Mouse (Mus musculus): ENCODE measurements around the gene Gm28305. TPM values are rescaled to one million over a fixed set of nuclear protein-coding genes. Genes with fewer than 3 reads are reported as not detected.
A peak's percentile ranks its signal among the peaks of the same experiment; 100 is the strongest.

The Gm28305 gene
- polyA plus RNA-seq, 1 experiment from 2014 or later, result not detected

DNA sequence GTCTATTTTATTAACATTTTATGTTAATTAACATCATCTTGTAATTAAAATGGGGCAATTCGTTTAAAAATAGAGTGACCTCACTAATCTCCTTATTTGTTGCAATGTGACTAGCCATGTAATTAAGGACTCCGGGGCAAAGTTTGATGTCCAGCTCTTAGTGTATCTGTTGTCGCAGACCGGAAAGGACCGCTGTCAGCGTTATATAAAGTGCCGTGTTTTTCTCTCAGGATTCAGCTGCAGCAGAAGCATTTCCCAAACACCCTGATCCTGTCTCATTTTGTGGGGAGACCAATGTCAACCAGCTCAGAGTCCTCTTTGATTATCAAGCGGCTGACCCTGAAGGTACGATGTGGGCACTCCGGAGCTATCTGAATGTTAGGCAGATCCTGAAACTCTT lies 19.4 kb upstream of the Gm28305 start:
- H3K9ac ChIP-seq (replicated peaks), result no peak overlapping the region
- no peaks in the 10 kb centered on the region for H3K4me1 ChIP-seq (ENCODE audit: insufficient read depth)
- DNase-seq, result no peak
- no peaks in the 10 kb centered on the region for H3K9me3 ChIP-seq (ENCODE audit: low read length)
- H3K4me3 ChIP-seq (ENCODE audit: low read depth, low read length), result no peak overlapping the region
- no peak for ATAC-seq
- 89% methylated on average over 10 of the region's 10 CpGs for WGBS (ENCODE audit: insufficient replicate concordance)
- TF ChIP-seq EP300 (IDR thresholded peaks at IDR 0.05; ENCODE audit: low read depth) (no peak), CTCF (IDR thresholded peaks at IDR 0.05; ENCODE audit: low read depth) (no peak)
- H3K36me3 ChIP-seq (replicated peaks; ENCODE audit: insufficient read depth, low read length), result peaks cover 12% of the 10 kb centered on the region
- no peaks in the 10 kb centered on the region for H3K27me3 ChIP-seq (ENCODE audit: insufficient read depth, low read length)
- H3K27ac ChIP-seq (ENCODE audit: low read depth), result no peak overlapping the region
- no peak overlapping the region for H3K4me2 ChIP-seq (ENCODE audit: low read depth, low read length)

DNA sequence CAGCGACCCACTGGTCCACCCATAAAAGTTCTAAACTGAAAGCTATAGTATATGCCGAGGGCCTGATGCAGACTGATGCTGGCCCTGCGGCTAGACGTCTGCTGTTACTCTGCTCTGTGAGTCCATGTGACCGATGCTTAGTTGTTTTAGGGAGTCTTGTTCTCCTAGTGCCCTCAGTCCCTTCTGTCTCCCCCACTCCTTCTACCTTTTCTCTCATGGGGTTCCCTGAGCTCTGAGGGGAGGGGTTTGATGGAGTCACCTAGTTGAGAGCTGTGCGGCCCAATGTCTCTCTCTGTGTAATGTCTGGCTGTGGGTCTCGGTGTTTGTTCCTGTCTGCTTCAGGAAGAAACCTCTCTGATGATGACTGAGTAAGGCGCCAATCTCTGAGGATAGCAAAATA lies 13.3 kb upstream of the Gm28305 start:
- H3K4me1 ChIP-seq (ENCODE audit: insufficient read depth), result no peaks in the 10 kb centered on the region
- no peaks in the 10 kb centered on the region for H3K27me3 ChIP-seq (ENCODE audit: insufficient read depth, low read length)
- DNase-seq (no peak), ATAC-seq (no peak)
- H3K4me3 ChIP-seq (ENCODE audit: low read depth, low read length), result no peak overlapping the region
- TF ChIP-seq EP300 (IDR thresholded peaks at IDR 0.05; ENCODE audit: low read depth) (no peak), CTCF (IDR thresholded peaks at IDR 0.05; ENCODE audit: low read depth) (no peak)
- H3K9ac ChIP-seq (replicated peaks), result no peak overlapping the region
- 89% methylated on average over 8 of the region's 8 CpGs for WGBS (ENCODE audit: insufficient replicate concordance)
- H3K9me3 ChIP-seq (ENCODE audit: low read length), result no peaks in the 10 kb centered on the region
- no peak overlapping the region for H3K4me2 ChIP-seq (ENCODE audit: low read depth, low read length)
- no peak overlapping the region for H3K27ac ChIP-seq (ENCODE audit: low read depth)
- H3K36me3 ChIP-seq (replicated peaks; ENCODE audit: insufficient read depth, low read length), result peaks cover 11% of the 10 kb centered on the region

DNA sequence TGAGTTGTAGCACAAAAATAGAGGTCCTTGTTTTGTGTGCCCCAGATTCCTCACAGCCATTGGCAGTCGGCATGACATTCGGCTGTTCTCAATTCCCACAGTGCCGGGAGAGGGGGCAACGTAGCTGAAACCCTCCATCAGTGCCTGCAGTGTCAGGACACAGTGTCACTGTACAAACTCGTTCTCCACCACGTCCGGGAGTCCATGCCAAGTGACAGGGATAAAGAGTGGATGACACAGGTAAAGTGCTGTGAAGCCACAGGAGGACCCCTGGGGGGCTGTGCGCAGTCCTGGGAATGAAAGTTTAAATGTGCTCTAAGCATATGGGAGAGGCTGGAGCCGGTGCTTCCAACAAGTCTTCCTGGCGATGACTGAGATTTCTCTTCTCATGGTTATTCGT lies 10.6 kb upstream of the Gm28305 start:
- Histone ChIP-seq H3K27ac (ENCODE audit: low read depth) (no peak overlapping the region), H3K27me3 (ENCODE audit: insufficient read depth, low read length) (no peaks in the 10 kb centered on the region), H3K4me1 (ENCODE audit: insufficient read depth) (peaks cover 3% of the 10 kb centered on the region; the same call in 1 of the 2 replicates), H3K36me3 (replicated peaks; ENCODE audit: insufficient read depth, low read length) (peaks cover 7% of the 10 kb centered on the region; the same call in 1 of the 2 replicates), H3K9ac (replicated peaks) (no peak overlapping the region), H3K9me3 (ENCODE audit: low read length) (no peaks in the 10 kb centered on the region), H3K4me3 (ENCODE audit: low read depth, low read length) (no peak overlapping the region), H3K4me2 (ENCODE audit: low read depth, low read length) (no peak overlapping the region)
- ATAC-seq (no peak), DNase-seq (no peak)
- TF ChIP-seq EP300 (IDR thresholded peaks at IDR 0.05; ENCODE audit: low read depth) (no peak), CTCF (IDR thresholded peaks at IDR 0.05; ENCODE audit: low read depth) (no peak)
- WGBS (ENCODE audit: insufficient replicate concordance), result 84% methylated on average over 11 of the region's 11 CpGs

DNA sequence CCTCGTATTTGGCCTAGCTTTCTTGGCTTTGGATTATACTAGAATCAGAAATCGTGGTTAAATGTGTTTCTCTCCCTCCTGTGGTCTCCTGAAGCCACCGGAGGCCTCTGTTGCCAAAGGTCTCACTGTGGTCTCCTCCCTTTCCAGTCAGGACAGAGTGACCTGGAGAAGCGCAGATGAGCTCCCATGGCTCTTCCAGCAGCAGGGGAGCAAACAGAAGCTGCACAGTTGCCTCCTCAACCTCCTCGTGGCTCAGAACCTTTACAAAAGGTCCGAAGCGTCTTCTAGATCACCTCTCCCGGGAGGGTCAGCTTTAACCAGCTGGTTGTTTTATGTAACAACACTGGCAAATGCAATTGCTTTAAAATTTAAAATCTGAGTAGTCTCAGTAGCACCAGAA lies 6.2 kb upstream of the Gm28305 start:
- Histone ChIP-seq H3K4me3 (ENCODE audit: low read depth, low read length) (no peak overlapping the region), H3K9ac (replicated peaks) (0 out of 2 replicates have a peak overlapping the region, but pooled peaks have one; percentile 16), H3K4me1 (ENCODE audit: insufficient read depth) (peaks cover 3% of the 10 kb centered on the region; the same call in 1 of the 2 replicates), H3K27me3 (ENCODE audit: insufficient read depth, low read length) (no peaks in the 10 kb centered on the region), H3K27ac (ENCODE audit: low read depth) (peak overlapping the region; percentile 85), H3K36me3 (replicated peaks; ENCODE audit: insufficient read depth, low read length) (peaks cover 12% of the 10 kb centered on the region; the same call in 1 of the 2 replicates), H3K9me3 (ENCODE audit: low read length) (no peaks in the 10 kb centered on the region), H3K4me2 (ENCODE audit: low read depth, low read length) (no peak overlapping the region)
- TF ChIP-seq EP300 (IDR thresholded peaks at IDR 0.05; ENCODE audit: low read depth) (no peak), CTCF (IDR thresholded peaks at IDR 0.05; ENCODE audit: low read depth) (no peak)
- no peak for DNase-seq
- 65% methylated on average over 8 of the region's 8 CpGs for WGBS (ENCODE audit: insufficient replicate concordance)
- no peak for ATAC-seq

DNA sequence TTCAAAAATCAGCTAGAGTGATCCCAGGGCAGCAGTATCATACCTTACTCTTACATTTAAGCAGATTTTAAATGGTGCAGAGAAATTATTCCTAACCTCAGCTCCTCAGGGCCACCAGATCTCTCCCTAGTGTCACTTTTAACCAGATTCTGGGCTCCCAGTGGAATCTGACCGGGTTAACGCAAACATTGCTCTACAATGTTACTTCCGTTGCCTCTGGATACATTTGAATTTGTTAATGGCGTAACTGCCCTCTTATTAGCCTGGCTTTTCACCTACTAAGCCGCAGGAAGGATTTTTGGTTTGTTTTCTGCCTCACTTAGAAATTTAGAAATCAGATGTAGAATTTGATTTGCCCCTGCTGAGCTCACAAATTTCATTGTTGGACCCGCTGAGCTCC lies 5.7 kb upstream of the Gm28305 start:
- H3K4me1 ChIP-seq (ENCODE audit: insufficient read depth), result peaks cover 3% of the 10 kb centered on the region; the same call in 1 of the 2 replicates
- H3K4me2 ChIP-seq (ENCODE audit: low read depth, low read length), result peak overlapping the region; percentile 52
- ATAC-seq (peak; percentile 83), DNase-seq (no peak)
- no peak overlapping the region for H3K4me3 ChIP-seq (ENCODE audit: low read depth, low read length)
- 55% methylated on average over 6 of the region's 6 CpGs for WGBS (ENCODE audit: insufficient replicate concordance)
- no peaks in the 10 kb centered on the region for H3K27me3 ChIP-seq (ENCODE audit: insufficient read depth, low read length)
- H3K36me3 ChIP-seq (replicated peaks; ENCODE audit: insufficient read depth, low read length), result peaks cover 12% of the 10 kb centered on the region; the same call in 1 of the 2 replicates
- no peak for TF ChIP-seq CTCF (IDR thresholded peaks at IDR 0.05; ENCODE audit: low read depth)
- TF ChIP-seq EP300 (IDR thresholded peaks at IDR 0.05; ENCODE audit: low read depth), result no peak
- peak overlapping the region; percentile 85 for H3K27ac ChIP-seq (ENCODE audit: low read depth)
- no peak overlapping the region for H3K9ac ChIP-seq (replicated peaks)
- H3K9me3 ChIP-seq (ENCODE audit: low read length), result no peaks in the 10 kb centered on the region

DNA sequence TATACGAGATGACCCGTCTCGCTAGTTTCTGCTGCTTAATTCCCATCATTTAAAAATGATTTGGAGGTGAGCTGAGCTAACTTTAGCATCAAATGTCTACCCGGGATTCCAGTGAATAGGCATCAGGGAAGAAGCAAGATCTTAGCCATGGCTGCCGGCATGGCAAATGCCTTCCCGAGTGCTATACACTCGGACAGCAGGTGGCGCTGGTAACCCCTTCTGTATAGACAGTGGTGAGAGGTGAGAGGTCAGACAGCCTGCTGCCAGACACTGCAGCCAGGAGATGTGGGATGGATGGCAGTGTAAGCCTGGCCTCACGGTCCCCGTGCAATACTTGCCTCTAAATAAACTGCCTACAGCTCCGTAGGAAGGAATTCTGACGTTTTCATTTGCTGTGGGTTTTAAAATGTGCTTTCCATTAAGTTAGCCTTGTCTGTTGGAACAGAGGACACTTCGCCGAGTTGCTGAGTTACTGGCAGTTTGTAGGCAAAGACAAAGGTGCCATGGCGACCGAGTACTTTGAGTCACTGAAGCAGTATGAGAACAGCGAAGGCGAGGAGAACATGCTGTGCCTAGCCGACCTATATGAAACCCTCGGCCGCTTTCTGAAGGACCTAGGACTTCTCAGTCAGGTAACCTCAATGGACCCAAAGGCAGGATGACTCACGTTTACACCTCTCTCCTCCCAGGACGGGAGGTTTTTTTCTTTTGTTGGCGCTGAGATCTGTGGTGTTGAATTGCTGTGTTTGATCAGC lies 5.0 kb upstream of the Gm28305 start:
- H3K9me3 ChIP-seq (ENCODE audit: low read length), result no peaks in the 10 kb centered on the region
- TF ChIP-seq CTCF (IDR thresholded peaks at IDR 0.05; ENCODE audit: low read depth) (peak; percentile 90), EP300 (IDR thresholded peaks at IDR 0.05; ENCODE audit: low read depth) (no peak)
- H3K4me1 ChIP-seq (ENCODE audit: insufficient read depth), result peaks cover 3% of the 10 kb centered on the region; the same call in 1 of the 2 replicates
- H3K36me3 ChIP-seq (replicated peaks; ENCODE audit: insufficient read depth, low read length), result peaks cover 12% of the 10 kb centered on the region; the same call in 1 of the 2 replicates
- no peak overlapping the region for H3K4me3 ChIP-seq (ENCODE audit: low read depth, low read length)
- WGBS (ENCODE audit: insufficient replicate concordance), result 49% methylated on average over 24 of the region's 24 CpGs
- DNase-seq (peak; percentile 86), ATAC-seq (peak; percentile 91)
- peak overlapping the region; percentile 85 for H3K27ac ChIP-seq (ENCODE audit: low read depth)
- H3K27me3 ChIP-seq (ENCODE audit: insufficient read depth, low read length), result no peaks in the 10 kb centered on the region
- no peak overlapping the region for H3K9ac ChIP-seq (replicated peaks)
- H3K4me2 ChIP-seq (ENCODE audit: low read depth, low read length), result peak overlapping the region; percentile 52
